Mouse (Mus musculus): Measurements from ENCODE around the gene Tmem45a. TPM values are rescaled to one million over a fixed set of nuclear protein-coding genes. Genes with fewer than 3 reads are reported as not detected.
"Not testable (repeated sequence)": the region's sequence is repeated elsewhere in the genome, so short reads cannot be mapped to it uniquely, and the experiment has no call there.

The Tmem45a gene
- polyA plus RNA-seq (2015; fragmentation: Nextera tagmentation; extraction: Ambion mirVana): 5.1 and 9.9 TPM in 2 replicates

DNA sequence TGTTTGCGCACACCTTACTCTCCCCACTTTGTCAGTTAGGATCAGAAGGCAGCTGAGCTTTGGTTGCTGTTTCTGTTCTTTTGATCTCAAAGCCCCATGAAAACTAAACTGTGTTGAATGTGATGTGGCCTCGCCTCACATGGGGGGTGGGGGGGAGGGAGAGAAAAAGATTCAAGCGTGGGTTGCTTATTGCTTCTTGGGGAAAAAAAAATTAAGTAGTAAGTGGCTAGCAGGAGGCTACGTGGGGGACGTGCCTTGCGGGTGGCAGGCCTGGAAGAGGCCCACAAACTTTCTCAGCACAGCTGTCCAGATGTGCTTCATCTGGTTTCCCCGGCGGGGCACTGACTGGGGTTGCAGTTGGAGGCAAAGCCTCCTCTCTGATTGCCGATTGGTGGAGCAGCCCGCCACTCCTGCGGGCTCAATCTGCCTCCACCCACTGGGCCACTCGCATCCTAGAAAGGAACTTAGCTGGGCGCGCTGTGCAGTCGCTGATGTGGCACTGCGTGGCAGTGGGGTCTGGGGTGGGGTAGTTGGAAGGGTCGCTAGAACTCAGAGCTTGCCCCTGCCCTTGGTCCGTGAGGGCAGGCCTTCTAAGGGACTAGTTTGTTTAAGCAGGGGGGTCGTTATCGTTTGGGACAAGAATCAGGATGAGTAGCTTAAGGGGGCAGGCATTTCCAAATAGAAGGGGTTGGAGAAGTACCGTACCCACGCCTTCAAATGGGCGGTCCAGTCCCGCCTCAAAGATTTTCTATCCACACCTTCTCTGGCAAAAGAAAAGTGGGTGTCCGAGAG lies at the start of gene Tmem45a:
Tmem45a (minus strand) TSS at position 343 of the 792 bp plus-strand sequence.
- Histone ChIP-seq H3K9me3 (no peaks in the 10 kb centered on the region), H3K36me3 (no peaks in the 10 kb centered on the region), H3K9ac (peak within 1 kb of the TSS; percentile 58), H3K27ac (replicated peaks) (no peak within 1 kb of the TSS), H3K4me1 (replicated peaks) (peaks cover 8% of the 10 kb centered on the region; the same call in 1 of the 2 replicates), H3K4me2 (peak within 1 kb of the TSS; percentile 71), H3K4me3 (peak within 1 kb of the TSS; percentile 44), H3K27me3 (no peaks in the 10 kb centered on the region)
- WGBS: 4% methylated on average over 25 of the region's 25 CpGs
- peak; percentile 96 for ATAC-seq (ENCODE audit: low read depth)

DNA sequence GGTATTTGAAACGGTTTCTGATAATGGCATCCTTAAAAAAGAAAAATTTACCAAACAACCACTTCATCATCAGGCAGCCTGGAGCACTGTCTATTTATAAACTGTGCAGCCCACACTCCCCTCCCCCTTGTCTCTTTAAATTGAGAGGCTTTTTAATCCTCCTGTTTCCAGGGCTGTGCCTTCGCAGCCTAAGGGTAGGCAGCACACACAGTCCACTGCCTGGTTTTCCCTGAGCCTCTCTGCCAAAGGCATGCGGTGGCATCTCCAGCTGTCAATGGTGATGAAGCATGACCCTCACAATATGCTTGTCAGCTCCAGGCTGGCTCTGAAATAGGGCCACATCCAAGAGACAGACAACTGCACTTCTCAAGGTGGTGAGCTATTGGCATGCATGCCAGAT lies 42.1 kb upstream of the Tmem45a start, which contains the start of gene Lnp1:
Lnp1 (minus strand) TSS at position 39 of the 400 bp plus-strand sequence.
- Histone ChIP-seq H3K4me3 (no peak within 1 kb of the TSS), H3K27ac (replicated peaks) (no peak within 1 kb of the TSS), H3K9me3 (no peaks in the 10 kb centered on the region), H3K36me3 (no peaks in the 10 kb centered on the region), H3K27me3 (no peaks in the 10 kb centered on the region), H3K4me2 (no peak within 1 kb of the TSS), H3K4me1 (replicated peaks) (no peaks in the 10 kb centered on the region), H3K9ac (no peak within 1 kb of the TSS)
- peak; percentile 43; the same call in 1 of the 2 replicates for ATAC-seq (ENCODE audit: low read depth)
- WGBS: 63% methylated on average over 3 of the region's 3 CpGs

DNA sequence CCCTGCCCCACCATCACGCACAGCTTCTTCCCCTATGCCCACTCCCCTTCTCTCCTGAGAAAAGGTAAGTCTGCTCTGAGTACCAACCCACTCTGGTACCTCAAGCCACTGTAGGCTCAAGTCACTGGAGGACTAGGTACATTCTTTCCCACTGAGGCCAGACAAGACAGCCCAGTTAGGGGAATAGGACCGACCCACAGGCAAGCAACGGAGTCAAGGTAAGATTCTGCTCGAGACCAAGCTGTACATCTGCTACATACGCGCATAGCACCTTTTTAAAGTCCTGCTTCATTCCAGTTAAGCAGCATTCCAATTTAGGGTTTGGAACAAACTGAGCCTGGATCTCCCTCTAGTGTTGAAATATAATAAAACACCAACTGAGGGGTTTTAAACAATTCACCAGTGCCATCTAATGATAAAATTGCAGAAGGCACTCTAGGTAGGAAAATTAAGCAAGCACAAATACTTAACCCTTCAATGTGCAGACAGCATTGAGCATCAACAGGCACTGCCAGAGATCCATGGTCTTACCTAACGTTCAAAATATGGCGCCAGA lies 34.2 kb upstream of the Tmem45a start:
- ATAC-seq (ENCODE audit: low read depth): peak; percentile 63
- Histone ChIP-seq H3K4me1 (replicated peaks) (no peaks in the 10 kb centered on the region), H3K36me3 (no peaks in the 10 kb centered on the region), H3K9me3 (no peaks in the 10 kb centered on the region), H3K4me3 (no peak overlapping the region), H3K4me2 (no peak overlapping the region), H3K9ac (no peak overlapping the region), H3K27me3 (no peaks in the 10 kb centered on the region), H3K27ac (replicated peaks) (no peak overlapping the region)
- WGBS: 30% methylated on average over 8 of the region's 8 CpGs

DNA sequence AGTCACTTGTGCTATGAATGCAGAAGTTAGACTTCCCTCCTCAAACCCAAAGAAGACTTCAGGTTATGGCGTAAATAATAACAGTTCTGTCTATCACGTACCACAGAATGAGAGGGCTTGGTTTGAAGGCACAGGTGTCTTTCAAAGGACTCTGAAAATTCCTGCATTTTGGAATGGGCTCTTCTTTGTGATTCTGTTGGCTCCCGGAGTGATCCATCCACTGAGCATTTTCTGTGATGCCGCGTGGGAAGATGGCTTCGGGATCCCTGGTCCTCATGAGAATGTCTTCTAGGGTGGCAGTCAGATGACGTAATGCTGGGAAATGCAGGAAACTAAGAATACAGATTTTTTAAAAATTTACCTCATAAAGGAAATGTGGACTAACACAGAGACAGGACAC lies 31.3 kb upstream of the Tmem45a start:
- H3K4me3 ChIP-seq: no peak overlapping the region
- H3K9ac ChIP-seq: no peak overlapping the region
- WGBS: 84% methylated on average over 7 of the region's 7 CpGs
- ATAC-seq (ENCODE audit: low read depth): no peak
- H3K4me2 ChIP-seq: no peak overlapping the region
- no peak overlapping the region for H3K27ac ChIP-seq (replicated peaks)
- H3K9me3 ChIP-seq: no peaks in the 10 kb centered on the region
- no peaks in the 10 kb centered on the region for H3K36me3 ChIP-seq
- H3K4me1 ChIP-seq (replicated peaks): no peaks in the 10 kb centered on the region
- H3K27me3 ChIP-seq: no peaks in the 10 kb centered on the region

DNA sequence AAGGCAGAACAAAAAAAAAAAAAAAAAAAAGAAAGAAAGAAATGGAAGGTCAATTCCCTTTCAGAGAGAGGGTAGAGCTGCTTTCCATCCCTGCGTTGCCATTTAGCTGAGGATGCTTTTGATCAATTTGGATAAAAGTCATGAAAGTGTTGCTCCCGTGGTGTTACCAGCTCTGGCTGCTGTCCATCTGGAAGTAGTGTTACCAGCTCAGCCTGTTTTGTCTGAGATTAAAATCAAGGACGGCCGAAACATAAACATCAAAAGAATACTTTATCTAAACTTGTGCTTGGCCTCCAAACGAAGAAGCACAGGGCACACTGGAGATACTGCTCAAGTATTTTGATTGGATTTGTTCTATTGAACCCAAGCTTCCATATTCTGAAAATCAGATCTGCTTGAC lies 23.0 kb upstream of the Tmem45a start:
- Histone ChIP-seq H3K9me3 (no peaks in the 10 kb centered on the region), H3K4me3 (no peak overlapping the region), H3K4me2 (no peak overlapping the region), H3K36me3 (no peaks in the 10 kb centered on the region), H3K9ac (no peak overlapping the region), H3K27me3 (no peaks in the 10 kb centered on the region), H3K27ac (replicated peaks) (no peak overlapping the region), H3K4me1 (replicated peaks) (no peaks in the 10 kb centered on the region)
- WGBS: 78% methylated on average over 5 of the region's 5 CpGs
- ATAC-seq (ENCODE audit: low read depth): no peak

DNA sequence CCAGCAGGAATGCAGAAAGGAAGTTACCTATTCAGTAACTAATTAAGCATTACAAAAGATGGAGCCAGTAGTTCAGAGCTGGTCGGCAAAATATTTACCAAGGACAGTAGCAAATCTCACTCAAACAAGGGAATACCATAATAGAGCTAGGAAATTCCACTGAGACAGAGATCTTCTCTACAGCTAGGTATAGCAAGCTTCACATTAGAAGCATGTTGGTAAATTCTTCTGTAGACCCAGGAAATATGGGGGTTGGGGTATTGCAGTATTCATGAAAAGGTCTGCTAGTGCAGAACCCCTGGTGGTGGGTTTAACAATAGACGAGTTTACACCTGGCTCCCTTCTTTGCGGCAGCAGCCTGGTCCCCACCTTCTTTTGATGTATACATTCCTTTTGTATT lies 16.2 kb upstream of the Tmem45a start:
- not testable (repeated sequence) for H3K9me3 ChIP-seq; H3K4me2 ChIP-seq; H3K4me1 ChIP-seq (replicated peaks); H3K4me3 ChIP-seq; H3K27me3 ChIP-seq; ATAC-seq (ENCODE audit: low read depth); H3K36me3 ChIP-seq; H3K27ac ChIP-seq (replicated peaks); H3K9ac ChIP-seq
- WGBS: 60% methylated on average over 3 of the region's 3 CpGs

DNA sequence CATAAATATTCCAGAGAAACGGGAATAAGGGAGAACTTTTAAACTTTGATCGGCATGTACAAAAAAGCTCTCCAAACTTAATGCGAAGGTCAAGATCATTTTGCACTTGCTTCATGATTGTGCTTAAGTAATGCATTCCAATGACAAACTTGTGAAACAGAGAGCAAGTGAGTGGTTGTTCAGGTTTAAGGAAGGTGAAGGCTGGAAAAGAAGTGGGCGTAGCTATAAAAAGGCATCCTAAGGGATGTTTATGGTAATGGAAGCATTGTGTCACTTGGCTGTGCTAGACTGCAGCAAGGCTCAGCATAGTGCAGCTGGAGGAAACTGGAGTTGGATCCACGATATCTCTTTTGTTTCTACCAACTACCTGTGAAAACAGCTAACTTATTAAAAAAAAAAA lies 5.6 kb upstream of the Tmem45a start:
- WGBS: 89% methylated on average over 5 of the region's 5 CpGs
- Histone ChIP-seq H3K27ac (replicated peaks) (no peak overlapping the region), H3K9me3 (no peaks in the 10 kb centered on the region), H3K4me1 (replicated peaks) (no peaks in the 10 kb centered on the region), H3K4me2 (no peak overlapping the region), H3K27me3 (no peaks in the 10 kb centered on the region), H3K9ac (no peak overlapping the region), H3K4me3 (no peak overlapping the region), H3K36me3 (no peaks in the 10 kb centered on the region)
- no peak for ATAC-seq (ENCODE audit: low read depth)

DNA sequence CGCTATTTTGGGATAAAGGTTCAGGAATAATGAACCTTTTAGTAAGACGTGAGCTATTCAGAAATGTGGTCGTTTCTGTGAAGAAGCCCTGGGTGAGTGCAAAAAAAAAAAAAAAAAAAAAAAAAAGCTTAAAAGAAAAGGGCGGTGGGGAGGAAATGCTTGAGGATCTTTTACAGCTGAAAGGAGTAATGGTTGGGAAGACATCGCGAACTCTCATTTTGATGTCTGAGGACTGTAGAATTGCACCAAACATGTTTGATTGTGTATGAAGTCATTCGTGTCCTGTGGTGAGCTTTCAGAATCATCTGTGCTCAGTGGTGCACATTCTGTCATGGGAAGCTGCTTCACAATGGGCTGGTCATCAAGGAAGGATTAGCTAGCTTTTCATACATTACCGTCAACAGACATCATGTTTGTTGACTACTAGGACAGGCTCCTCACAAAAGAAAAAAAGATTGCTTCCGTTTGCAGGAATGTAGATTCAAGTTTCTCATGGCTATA lies 700 bp upstream of the Tmem45a start:
- Histone ChIP-seq H3K9ac (peak overlapping the region; percentile 58), H3K27ac (replicated peaks) (no peak overlapping the region), H3K27me3 (no peaks in the 10 kb centered on the region), H3K36me3 (no peaks in the 10 kb centered on the region), H3K4me2 (peak overlapping the region; percentile 71), H3K4me3 (peak overlapping the region; percentile 44), H3K4me1 (replicated peaks) (peaks cover 8% of the 10 kb centered on the region; the same call in 1 of the 2 replicates), H3K9me3 (no peaks in the 10 kb centered on the region)
- ATAC-seq (ENCODE audit: low read depth): no peak
- 30% methylated on average over 9 of the region's 9 CpGs for WGBS

DNA sequence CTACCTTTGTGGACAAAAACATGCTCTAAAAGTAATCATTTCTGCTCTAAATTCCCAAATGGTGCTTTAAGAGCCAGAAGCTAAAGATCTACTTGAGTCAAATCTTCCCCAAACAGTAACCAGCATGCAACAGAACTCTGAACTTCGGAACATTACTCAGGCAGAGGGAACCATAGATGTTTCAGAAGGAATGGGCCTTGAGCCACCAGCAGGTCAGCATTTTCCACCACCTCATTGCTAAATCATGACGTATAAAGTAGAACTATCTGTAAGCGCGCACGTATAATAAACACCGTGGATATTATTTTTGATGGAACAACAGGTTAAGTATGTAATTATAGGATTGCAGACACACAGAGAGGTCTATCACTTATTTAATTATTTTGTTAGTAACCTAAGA lies 1.2 kb downstream of the Tmem45a start:
- Histone ChIP-seq H3K27ac (replicated peaks) (no peak overlapping the region), H3K9me3 (no peaks in the 10 kb centered on the region), H3K4me1 (replicated peaks) (peaks cover 8% of the 10 kb centered on the region; the same call in 1 of the 2 replicates), H3K36me3 (no peaks in the 10 kb centered on the region), H3K4me3 (no peak overlapping the region), H3K4me2 (no peak overlapping the region), H3K27me3 (no peaks in the 10 kb centered on the region), H3K9ac (no peak overlapping the region)
- 95% methylated on average over 6 of the region's 6 CpGs for WGBS
- ATAC-seq (ENCODE audit: low read depth): no peak

DNA sequence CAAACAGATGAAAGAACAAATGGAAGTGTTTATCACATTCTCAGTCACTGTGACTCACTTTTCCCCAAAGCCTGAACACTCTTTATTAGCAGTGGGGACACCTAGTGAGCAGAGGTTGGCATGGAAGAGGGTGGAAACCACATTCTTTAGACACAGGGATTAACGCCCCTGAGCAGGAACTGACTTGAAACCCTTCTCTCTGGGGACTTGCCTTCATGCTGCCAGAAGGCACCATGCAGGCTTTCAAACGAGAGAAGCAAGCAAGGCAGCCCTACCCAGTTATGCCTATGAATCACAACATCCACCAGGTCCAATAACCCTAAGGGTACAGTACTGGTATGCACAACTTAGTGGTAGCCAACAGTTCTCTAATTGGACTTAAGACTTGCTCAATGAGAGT lies 12.6 kb downstream of the Tmem45a start:
- H3K27ac ChIP-seq (replicated peaks): no peak overlapping the region
- no peaks in the 10 kb centered on the region for H3K27me3 ChIP-seq
- H3K4me3 ChIP-seq: no peak overlapping the region
- no peak overlapping the region for H3K9ac ChIP-seq
- H3K9me3 ChIP-seq: no peaks in the 10 kb centered on the region
- H3K4me2 ChIP-seq: no peak overlapping the region
- WGBS: 54% methylated on average over 2 of the region's 2 CpGs
- H3K36me3 ChIP-seq: no peaks in the 10 kb centered on the region
- no peaks in the 10 kb centered on the region for H3K4me1 ChIP-seq (replicated peaks)
- no peak for ATAC-seq (ENCODE audit: low read depth)

DNA sequence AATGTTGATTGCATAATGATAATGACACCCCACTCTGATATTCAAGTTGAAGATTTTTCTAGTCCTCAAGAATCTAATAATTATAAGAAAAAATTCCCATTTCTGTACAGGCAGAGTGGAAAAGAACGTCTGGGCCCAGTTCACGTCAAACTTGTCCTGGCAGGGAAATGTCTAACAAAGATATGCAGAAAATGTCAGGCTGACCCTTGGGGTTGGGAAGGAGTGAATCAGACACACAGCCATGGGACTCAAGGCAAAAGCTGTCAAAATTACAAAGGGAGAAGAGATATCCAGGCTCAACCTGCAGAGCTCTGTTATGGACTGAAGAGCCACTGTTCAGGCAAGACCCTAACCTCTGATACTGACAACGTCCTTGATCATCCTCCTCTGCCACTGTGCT lies 15.5 kb downstream of the Tmem45a start:
- no peak overlapping the region for H3K9ac ChIP-seq
- H3K36me3 ChIP-seq: no peaks in the 10 kb centered on the region
- H3K9me3 ChIP-seq: no peaks in the 10 kb centered on the region
- no peak for ATAC-seq (ENCODE audit: low read depth)
- H3K4me2 ChIP-seq: no peak overlapping the region
- no peaks in the 10 kb centered on the region for H3K27me3 ChIP-seq
- 80% methylated on average over 3 of the region's 3 CpGs for WGBS
- H3K4me3 ChIP-seq: no peak overlapping the region
- no peaks in the 10 kb centered on the region for H3K4me1 ChIP-seq (replicated peaks)
- no peak overlapping the region for H3K27ac ChIP-seq (replicated peaks)

DNA sequence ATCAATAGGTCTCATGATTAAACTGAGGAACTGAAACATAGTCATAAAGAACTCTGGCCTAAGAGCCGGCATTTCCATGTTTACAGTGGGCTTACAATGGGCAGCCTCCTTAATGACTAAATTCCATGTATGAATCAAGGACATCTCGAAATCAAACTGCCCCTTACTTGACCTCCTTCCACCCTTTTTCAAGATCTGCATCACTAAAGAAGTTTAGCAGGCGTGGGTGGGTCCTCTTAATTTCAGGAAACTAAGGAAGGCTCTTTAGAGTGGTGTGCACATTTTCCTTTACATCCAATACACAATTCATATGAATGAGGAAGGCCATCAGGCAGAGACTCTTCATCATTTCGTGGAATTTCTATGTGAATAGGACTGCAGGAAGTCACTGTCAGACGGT lies 17.6 kb downstream of the Tmem45a start:
- Histone ChIP-seq H3K27ac (replicated peaks) (no peak overlapping the region), H3K9ac (no peak overlapping the region), H3K4me3 (no peak overlapping the region), H3K27me3 (no peaks in the 10 kb centered on the region), H3K4me1 (replicated peaks) (no peaks in the 10 kb centered on the region), H3K9me3 (no peaks in the 10 kb centered on the region), H3K4me2 (no peak overlapping the region), H3K36me3 (no peaks in the 10 kb centered on the region)
- WGBS: 79% methylated on average over 5 of the region's 5 CpGs
- no peak for ATAC-seq (ENCODE audit: low read depth)

All from neural tube, embryonic 13.5 days (tissue).